Mouse (Mus musculus) kidney, embryonic 16.5 days (tissue): Measurements from ENCODE around the gene C1ra. TPM values are rescaled to one million over a fixed set of nuclear protein-coding genes. Genes with fewer than 3 reads are reported as not detected.
"Not testable (repeated sequence)": the region's sequence is repeated elsewhere in the genome, so short reads cannot be mapped to it uniquely, and the experiment has no call there.

Experiments used
- ATAC-seq: fragments of 200-750 bp; cut with Nextera tagmentation; 2 replicates; pipeline ENCODE4 v1.8.0; 2017; ENCODE audit warnings: moderate TSS enrichment; ENCODE audit not compliant: low FRiP score, low TSS enrichment
- H3K27ac ChIP-seq: fragments of 300-500 bp; sonication (generic); 2 replicates; pipeline ENCODE4 v1.5.1; 2014; ENCODE audit warnings: low read length
- H3K27me3 ChIP-seq: fragments of 300-500 bp; sonication (generic); 2 replicates; pipeline ENCODE4 v1.6.1; 2014; ENCODE audit warnings: low read length, control low read depth, mixed read lengths; ENCODE audit not compliant: insufficient read depth
- H3K36me3 ChIP-seq: fragments of 300-500 bp; sonication (generic); 2 replicates; pipeline ENCODE4 v1.6.1; 2014; ENCODE audit warnings: low read length, control low read depth, mixed read lengths; ENCODE audit not compliant: insufficient read depth
- H3K4me1 ChIP-seq: fragments of 300-500 bp; sonication (generic); 2 replicates; pipeline ENCODE4 v1.6.1; 2014; ENCODE audit warnings: low read length, control low read depth, mixed read lengths; ENCODE audit not compliant: insufficient read depth
- H3K4me2 ChIP-seq: fragments of 300-500 bp; sonication (generic); replicated peaks from 2 replicates; pipeline ENCODE4 v1.6.1; 2014; ENCODE audit warnings: low read depth, low read length
- H3K4me3 ChIP-seq: fragments of 300-500 bp; sonication (generic); 2 replicates; pipeline ENCODE4 v1.5.1; 2014; ENCODE audit warnings: mild to moderate bottlenecking, low read length
- H3K9ac ChIP-seq: fragments of 300-500 bp; sonication (generic); replicated peaks from 2 replicates; pipeline ENCODE4 v1.6.1; 2014; ENCODE audit warnings: low read length
- H3K9me3 ChIP-seq: fragments of 300-500 bp; sonication (generic); 2 replicates; pipeline ENCODE4 v1.6.1; 2016; ENCODE audit warnings: low read length, control low read depth
- WGBS: fragments of 180-500 bp; shearing (Covaris S2); extraction: QIAGEN DNeasy Blood & Tissue Kit; methylation state at CpG from one replicate; pipeline ENCODE4 v1.1.7; 2014; 5-methylcytosine and 5-hydroxymethylcytosine counted together
- polyA plus RNA-seq: library from polyadenylated mRNA; unstranded; fragments of >200 nt; fragmentation: Nextera tagmentation; extraction: Ambion mirVana; gene quantifications from 2 replicates; pipeline ENCODE4 v1.2.1, GENCODE M21; 2015

C1ra gene
- polyA plus RNA-seq, 1 experiment from 2014 or later = 13.9 TPM

DNA sequence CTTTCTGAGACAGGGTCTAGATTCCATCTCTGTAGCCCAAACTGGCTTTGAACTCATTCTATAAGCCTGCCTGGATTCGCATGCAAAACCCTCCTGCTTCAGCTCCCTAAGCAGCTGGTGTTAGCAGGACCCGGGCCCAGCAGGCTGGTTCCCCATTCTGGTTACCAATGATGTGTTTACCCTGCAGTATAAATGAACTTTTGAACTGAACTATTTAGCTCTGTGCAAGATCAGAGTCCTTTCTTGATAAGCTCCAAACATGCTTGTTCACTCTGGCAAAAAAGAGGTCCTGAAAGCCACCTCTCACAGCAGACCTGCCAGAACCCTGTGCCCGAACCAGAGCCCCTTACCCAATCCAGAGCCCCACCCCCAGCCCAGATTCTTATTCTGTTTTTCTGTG lies 15.7 kb downstream of the C1ra start:
- Histone ChIP-seq H3K4me1 (peaks cover 4% of the 10 kb centered on the region; the same call in 1 of the 2 replicates), H3K9me3 (no peaks in the 10 kb centered on the region), H3K9ac (no peak overlapping the region), H3K36me3 (no peaks in the 10 kb centered on the region), H3K4me3 (no peak overlapping the region), H3K4me2 (no peak overlapping the region), H3K27me3 (no peaks in the 10 kb centered on the region), H3K27ac (no peak overlapping the region)
- no peak for ATAC-seq
- WGBS = 74% methylated on average over 3 of the region's 3 CpGs

- no peaks in the 10 kb centered on the region for H3K27me3 ChIP-seq
- no peaks in the 10 kb centered on the region for H3K9me3 ChIP-seq
- ATAC-seq = no peak
- H3K36me3 ChIP-seq = no peaks in the 10 kb centered on the region
- no peak overlapping the region for H3K27ac ChIP-seq
- 83% methylated on average over 8 of the region's 8 CpGs for WGBS
- H3K4me3 ChIP-seq = no peak overlapping the region
- peaks cover 4% of the 10 kb centered on the region; the same call in 1 of the 2 replicates for H3K4me1 ChIP-seq
- no peak overlapping the region for H3K4me2 ChIP-seq
- no peak overlapping the region for H3K9ac ChIP-seq
Observed at GRCm38 (mm10) chr6:124531077-124531476, 18.9 kb downstream of the C1ra start.

DNA sequence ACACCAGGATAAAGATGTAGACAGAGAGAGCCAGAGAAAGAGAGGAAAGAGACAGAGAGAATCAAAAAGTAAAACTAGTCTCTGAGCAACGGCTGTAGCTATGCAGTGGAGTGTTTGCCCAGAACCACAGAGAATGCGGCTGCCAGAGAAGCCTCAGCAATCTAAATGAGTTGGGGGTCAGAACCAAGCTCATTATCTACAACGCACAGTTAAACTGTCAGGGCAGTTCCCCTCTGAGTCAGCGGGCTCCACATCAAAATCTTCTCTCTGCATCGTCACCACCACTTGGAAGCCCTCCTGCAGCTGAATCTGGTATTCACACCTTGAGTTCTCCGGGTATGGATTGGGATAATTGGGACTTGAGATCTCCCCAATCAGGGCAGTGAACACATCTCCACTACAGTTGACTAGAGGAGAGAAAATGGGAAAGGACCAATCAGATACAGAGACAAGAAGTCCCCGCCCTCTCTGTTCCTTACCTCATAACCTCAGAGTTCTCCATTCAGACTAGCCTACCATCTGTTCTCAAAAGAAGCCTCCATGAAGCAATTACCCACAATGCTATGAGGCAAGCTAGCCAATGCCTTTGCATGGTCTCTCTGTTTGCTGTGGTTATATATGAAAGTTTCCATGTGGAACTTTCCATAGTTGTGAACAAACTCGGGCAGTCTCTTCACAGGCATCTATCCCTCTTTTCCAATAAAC lies 24.1 kb downstream of the C1ra start:
- H3K27ac ChIP-seq, ATAC-seq, H3K36me3 ChIP-seq, H3K9ac ChIP-seq, H3K9me3 ChIP-seq, H3K4me1 ChIP-seq, H3K4me2 ChIP-seq, H3K27me3 ChIP-seq, H3K4me3 ChIP-seq: not testable (repeated sequence)
- WGBS = 72% methylated on average over 8 of the region's 8 CpGs

DNA sequence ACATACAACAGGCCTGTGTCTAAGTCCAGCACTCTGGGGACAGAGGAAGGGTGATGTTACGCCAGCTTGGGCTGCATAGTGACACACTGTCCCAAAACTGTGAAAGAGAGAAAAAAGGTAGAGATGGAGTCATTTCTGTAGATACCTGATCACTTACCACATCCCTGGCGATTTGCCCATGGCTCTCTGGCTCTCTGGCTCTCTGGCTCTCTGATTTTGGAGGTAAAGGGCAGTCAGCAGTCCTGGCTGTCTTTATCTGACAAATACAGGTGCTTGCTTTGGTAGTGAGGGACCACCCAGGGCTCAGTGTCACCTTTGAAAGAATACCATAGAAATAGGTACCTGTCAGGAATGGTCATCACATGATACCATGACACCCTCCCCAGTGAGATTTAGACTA lies 29.0 kb downstream of the C1ra start:
- ATAC-seq, H3K9ac ChIP-seq, H3K27ac ChIP-seq, H3K4me2 ChIP-seq, H3K9me3 ChIP-seq, H3K4me3 ChIP-seq, H3K27me3 ChIP-seq, H3K36me3 ChIP-seq, H3K4me1 ChIP-seq: not testable (repeated sequence)
- WGBS = 84% methylated on average over 2 of the region's 2 CpGs

GRCm38 (mm10) chr6:124542284-124542683 lies 30.1 kb downstream of the C1ra start, which contains the start of gene C1s1:
Gene C1s1 (minus strand): TSS chr6:124542359.
- ATAC-seq = peak; percentile 81
- not testable (repeated sequence) for H3K4me1 ChIP-seq, H3K4me3 ChIP-seq, H3K9ac ChIP-seq, H3K9me3 ChIP-seq, H3K27ac ChIP-seq, H3K27me3 ChIP-seq, H3K36me3 ChIP-seq
- 0% methylated on average over 1 of the region's 1 CpGs for WGBS
- H3K4me2 ChIP-seq = 0 out of 2 replicates have a peak within 1 kb of the TSS, but pooled peaks have one; percentile 23

DNA sequence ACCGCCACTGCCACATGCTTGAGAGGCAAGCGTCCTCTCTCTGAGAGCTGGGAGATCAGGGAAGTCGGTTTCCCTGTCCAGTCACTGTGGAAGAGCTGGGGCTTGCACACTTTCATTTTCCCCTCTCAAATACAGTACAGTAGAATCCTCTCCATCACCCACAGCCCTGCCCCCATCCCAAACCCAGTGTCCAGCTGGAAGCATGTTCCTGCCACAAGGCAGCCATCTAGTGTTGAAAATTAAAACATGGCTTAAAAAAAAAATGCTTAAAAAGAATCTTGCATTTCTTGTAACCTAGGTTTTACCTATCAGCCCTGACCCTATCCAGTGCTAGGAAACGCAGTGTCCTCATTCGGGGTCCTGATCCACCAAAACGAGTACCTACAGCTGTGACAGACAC lies 32.3 kb downstream of the C1ra start:
- 78% methylated on average over 5 of the region's 6 CpGs for WGBS
- Histone ChIP-seq H3K4me2 (no peak overlapping the region), H3K4me1 (no peaks in the 10 kb centered on the region), H3K36me3 (no peaks in the 10 kb centered on the region), H3K9me3 (no peaks in the 10 kb centered on the region), H3K4me3 (no peak overlapping the region), H3K27me3 (no peaks in the 10 kb centered on the region), H3K27ac (no peak overlapping the region), H3K9ac (no peak overlapping the region)
- no peak for ATAC-seq

DNA sequence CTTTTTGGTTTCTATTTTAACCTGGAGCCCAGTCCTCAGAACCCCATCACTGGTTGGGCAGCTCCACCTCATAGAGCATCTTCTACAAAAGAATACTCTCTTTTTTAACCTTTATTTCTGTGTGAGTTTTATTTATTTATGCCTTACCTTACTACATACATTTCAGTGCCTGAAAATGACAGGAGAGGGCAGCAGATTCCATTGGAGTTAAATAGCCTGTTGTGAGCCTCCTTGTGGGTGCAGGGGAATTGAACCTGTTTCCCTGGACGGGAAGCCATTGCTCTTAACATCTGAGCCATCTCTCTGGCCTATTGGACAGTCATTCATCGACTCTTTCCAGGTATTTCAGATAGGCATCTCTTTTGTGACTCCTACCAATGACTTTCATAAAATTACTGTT lies 33.2 kb downstream of the C1ra start:
- 84% methylated on average over 2 of the region's 2 CpGs for WGBS
- Histone ChIP-seq H3K27ac (no peak overlapping the region), H3K36me3 (no peaks in the 10 kb centered on the region), H3K4me3 (no peak overlapping the region), H3K4me1 (no peaks in the 10 kb centered on the region), H3K9me3 (0 out of 2 replicates have a peak, but pooled peaks cover 5% of the 10 kb centered on the region), H3K27me3 (no peaks in the 10 kb centered on the region), H3K9ac (no peak overlapping the region), H3K4me2 (no peak overlapping the region)
- ATAC-seq = no peak

DNA sequence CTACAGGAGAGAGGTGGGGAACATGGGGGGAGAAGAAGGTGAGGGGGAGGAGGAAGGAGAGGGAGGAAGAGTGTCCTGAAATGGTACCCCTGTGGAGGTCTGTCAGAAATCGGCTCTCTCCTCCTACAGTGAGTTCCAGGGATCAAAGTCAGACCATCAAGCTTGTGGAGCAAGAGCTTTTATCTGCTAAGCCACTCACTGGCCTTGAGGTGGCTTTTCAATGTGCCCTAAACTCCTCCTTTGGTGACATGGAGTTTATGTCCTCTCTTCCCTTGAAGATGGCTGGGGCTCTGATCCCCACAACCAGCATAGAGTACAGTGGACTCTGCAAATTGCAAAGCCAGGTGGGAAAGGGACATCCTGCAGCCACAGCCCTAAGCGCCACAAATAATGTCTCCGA lies 35.8 kb downstream of the C1ra start:
- not testable (repeated sequence) for H3K27me3 ChIP-seq, H3K4me1 ChIP-seq, H3K36me3 ChIP-seq, H3K4me3 ChIP-seq, H3K27ac ChIP-seq, H3K9ac ChIP-seq, ATAC-seq, H3K4me2 ChIP-seq
- WGBS = 86% methylated on average over 3 of the region's 3 CpGs
- H3K9me3 ChIP-seq = peaks cover 14% of the 10 kb centered on the region

- H3K27ac ChIP-seq = no peak overlapping the region
- no peak for ATAC-seq
Observed at GRCm38 (mm10) chr6:124549023-124549550, 36.9 kb downstream of the C1ra start.

DNA sequence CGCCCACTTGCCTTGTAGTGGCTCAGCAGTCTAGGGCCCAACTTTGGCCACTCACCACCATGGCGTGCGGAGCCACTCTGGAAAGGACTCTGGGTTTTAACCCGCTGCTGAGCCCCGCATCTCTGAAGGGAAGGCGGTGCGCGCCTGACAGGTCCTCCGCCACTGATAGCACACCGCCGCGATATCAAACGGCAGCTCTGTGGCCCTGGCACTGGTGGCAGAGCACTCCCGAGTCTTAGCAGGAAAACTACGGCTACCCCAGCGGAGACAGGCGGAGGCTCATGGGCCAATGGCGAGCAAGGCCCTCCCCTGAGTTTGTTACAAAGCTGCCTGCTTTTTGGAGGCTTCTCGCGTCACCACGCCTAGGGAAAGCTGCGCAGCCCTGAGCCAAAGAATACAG lies 40.6 kb downstream of the C1ra start:
- no peaks in the 10 kb centered on the region for H3K4me1 ChIP-seq
- no peaks in the 10 kb centered on the region for H3K36me3 ChIP-seq
- no peak overlapping the region for H3K9ac ChIP-seq
- H3K27me3 ChIP-seq = no peaks in the 10 kb centered on the region
- ATAC-seq = no peak
- H3K27ac ChIP-seq = no peak overlapping the region
- H3K4me2 ChIP-seq = no peak overlapping the region
- peaks cover 14% of the 10 kb centered on the region for H3K9me3 ChIP-seq
- no peak overlapping the region for H3K4me3 ChIP-seq
- WGBS = 75% methylated on average over 22 of the region's 22 CpGs

More at GRCm38 (mm10) chr6:124549023-124549550, 36.9 kb downstream of the C1ra start:
- no peak overlapping the region for H3K4me2 ChIP-seq
- H3K27me3 ChIP-seq = no peaks in the 10 kb centered on the region
- no peaks in the 10 kb centered on the region for H3K36me3 ChIP-seq
- 87% methylated on average over 3 of the region's 3 CpGs for WGBS
- no peak overlapping the region for H3K4me3 ChIP-seq
- no peaks in the 10 kb centered on the region for H3K4me1 ChIP-seq
- H3K9me3 ChIP-seq = peaks cover 14% of the 10 kb centered on the region
- H3K9ac ChIP-seq = no peak overlapping the region
